Mouse (Mus musculus) olfactory bulb, adult 2 months (tissue): ENCODE results near the gene Atg9b.

Source experiments
- CTCF ChIP-seq: fragments of 200-500 bp; IDR thresholded peaks from 2 replicates; pipeline ENCODE4 v1.5.1; 2012; ENCODE audit warnings: low read depth, mild to moderate bottlenecking, low read length, moderate library complexity; ENCODE audit not compliant: insufficient read depth
- POLR2A ChIP-seq: fragments of 200-500 bp; IDR thresholded peaks from 2 replicates; pipeline ENCODE4 v1.6.1; 2012; ENCODE audit warnings: mild to moderate bottlenecking, low read depth, low read length, moderate library complexity; ENCODE audit not compliant: insufficient read depth

DNA sequence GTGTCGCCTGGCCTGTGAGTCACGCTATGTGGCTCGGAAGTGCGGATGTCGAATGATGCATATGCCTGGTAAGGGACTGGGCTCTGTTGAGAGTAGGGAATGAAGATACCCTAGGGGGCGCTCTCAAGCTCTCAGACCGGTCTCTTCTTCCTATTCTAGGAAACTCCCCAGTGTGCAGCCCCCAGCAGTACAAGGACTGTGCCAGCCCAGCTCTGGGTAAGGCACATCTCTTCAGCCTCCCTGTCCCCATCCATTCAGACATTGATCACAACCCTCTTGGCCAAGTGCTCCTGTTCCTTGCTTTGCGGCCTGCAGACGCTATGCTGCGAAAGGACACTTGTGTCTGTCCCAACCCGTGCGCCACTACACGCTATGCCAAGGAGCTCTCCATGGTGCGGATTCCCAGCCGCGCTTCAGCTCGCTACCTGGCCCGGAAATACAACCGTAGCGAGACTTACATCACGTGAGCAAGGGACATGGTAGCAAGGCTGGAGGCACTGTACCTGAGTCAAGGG, 24.3 kb upstream of the Atg9b start:
- TF ChIP-seq POLR2A (no peak), CTCF (no peak)
